Mouse (Mus musculus): ENCODE data around the gene Trub2.

Gene Trub2

GRCm38 (mm10) chr2:29787937-29788681, at the start of gene Trub2:
Gene Trub2, minus strand, starts transcription at chr2:29788502.
- in situ Hi-C loops (cut with MboI; ENCODE audit: unreplicated experiment in 2 of 2): no loop called here

- in situ Hi-C loops (cut with MboI; ENCODE audit: unreplicated experiment in 2 of 2): no loop called here
Measured at GRCm38 (mm10) chr2:29835391-29835899, 47.1 kb upstream of the Trub2 start.

- in situ Hi-C loops (cut with MboI; ENCODE audit: unreplicated experiment in 2 of 2): no loop called here
Measured at GRCm38 (mm10) chr2:29833796-29834195, 45.5 kb upstream of the Trub2 start.

GRCm38 (mm10) chr2:29831106-29831505, 42.8 kb upstream of the Trub2 start:
- in situ Hi-C loops (cut with MboI; ENCODE audit: unreplicated experiment in 2 of 2): no loop called here

DNA sequence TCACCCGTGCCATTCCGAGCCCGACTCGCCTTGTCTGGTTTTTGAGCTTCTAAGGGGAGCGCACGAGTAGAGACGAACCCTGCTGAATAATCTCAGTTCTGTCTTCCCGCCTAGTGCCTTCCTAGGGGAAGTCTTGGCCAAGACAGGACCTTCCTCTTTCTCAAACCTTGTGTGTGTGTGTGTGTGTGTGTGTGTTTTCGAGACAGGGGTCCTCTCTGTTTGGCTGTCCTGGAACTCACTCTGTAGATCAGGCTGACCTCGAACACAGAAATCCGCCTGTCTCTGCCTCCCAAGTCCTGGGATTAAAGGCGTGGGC, 39.4 kb upstream of the Trub2 start:
- in situ Hi-C loops (cut with MboI; ENCODE audit: unreplicated experiment in 2 of 2): no loop called here

DNA sequence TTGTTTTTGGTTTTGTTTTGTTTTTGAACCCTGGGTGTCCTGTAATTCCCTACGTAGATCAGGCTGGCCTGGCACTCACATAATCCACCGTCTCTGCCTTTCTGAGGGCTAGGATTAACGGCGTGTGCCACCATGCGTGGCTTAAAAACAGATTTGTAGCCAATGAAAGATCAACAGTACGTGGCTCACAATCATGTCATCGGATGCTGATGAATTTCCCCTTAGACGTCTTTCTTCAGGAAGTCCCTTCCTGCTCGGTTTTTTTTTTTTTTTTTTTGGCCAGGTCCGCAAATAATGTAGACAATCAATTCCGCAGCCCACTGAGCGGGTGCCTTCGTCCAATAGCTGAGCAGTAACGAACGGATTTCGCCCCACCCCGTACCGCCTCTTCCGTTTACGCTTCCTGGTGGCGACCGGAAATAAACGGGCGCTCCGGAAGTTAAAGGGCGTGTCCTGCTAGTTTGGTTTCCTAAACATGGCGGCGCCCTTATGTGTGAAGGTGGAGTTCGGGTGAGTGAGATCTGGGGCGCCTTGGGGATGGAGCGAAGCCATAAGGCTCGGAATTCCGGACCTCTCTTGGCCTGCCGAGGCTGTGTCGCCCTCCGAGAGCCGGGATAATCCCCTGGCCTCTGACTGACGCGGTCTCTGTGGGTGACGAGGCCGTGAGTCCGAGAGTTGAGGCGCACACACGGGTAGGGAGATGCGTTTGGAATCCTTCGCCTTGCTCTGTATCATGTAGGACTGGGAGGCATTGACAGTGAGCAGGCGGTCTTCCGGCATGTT, 38.8 kb upstream of the Trub2 start:
- in situ Hi-C loops (cut with MboI; ENCODE audit: unreplicated experiment in 2 of 2): no loop called here

DNA sequence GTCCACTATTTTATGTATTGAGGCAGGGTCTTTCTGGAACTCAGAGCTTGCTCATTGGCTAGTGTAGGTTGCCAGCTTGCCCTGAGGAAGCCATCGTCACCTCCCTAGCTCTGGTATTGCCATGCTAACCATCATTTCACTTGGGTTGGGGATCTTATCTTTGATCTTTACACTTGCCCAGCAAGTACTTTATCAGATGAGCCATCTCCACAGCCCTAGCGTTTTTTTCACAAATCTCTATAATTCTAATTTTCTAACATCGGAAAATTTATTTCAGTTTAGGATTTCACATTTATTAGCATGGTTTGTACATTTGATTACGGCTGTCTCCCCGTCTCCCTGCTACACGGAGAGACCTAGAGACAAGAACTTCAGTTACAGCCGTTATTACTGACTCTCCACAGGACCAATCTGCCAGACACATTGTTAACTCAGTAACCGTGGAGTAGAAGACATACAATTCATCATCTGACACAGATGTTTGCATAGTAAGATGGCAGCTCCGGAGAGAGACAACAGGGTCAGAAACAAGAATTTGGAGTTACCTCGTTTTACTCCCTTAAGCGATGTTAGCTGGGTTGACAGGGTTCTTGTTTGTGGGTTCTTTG, 38.1 kb upstream of the Trub2 start:
- in situ Hi-C loops (cut with MboI; ENCODE audit: unreplicated experiment in 2 of 2): no loop called here

- in situ Hi-C loops (cut with MboI; ENCODE audit: unreplicated experiment in 2 of 2): no loop called here
Measured at GRCm38 (mm10) chr2:29820025-29820817, 31.9 kb upstream of the Trub2 start, which contains the start of gene Urm1. Gene Urm1, plus strand, starts transcription at chr2:29820075.

DNA sequence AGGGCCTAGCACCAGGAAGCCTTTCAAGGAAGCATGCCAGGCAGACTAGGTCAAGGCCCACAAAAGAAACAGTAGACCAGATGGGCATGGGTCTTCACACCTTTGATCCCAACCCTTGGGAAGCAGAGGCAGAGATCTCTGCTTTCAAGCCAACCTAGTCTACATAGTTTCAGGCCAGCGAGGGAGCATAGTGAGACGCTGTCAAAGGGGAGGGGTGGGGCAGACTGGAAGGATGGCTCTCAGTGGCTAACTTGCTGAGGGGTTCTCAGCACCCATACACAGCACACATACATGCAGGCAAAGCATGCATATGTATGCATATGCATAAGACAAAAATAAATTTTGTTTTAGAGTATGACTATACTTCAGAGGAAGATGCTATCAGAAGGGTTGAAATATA, 31.1 kb upstream of the Trub2 start:
- in situ Hi-C loops (cut with MboI; ENCODE audit: unreplicated experiment in 2 of 2): loop anchor here (5.0 kb wide), 3 partner anchors 38 to 158 kb away; no protein-coding TSS in a partner anchor

DNA sequence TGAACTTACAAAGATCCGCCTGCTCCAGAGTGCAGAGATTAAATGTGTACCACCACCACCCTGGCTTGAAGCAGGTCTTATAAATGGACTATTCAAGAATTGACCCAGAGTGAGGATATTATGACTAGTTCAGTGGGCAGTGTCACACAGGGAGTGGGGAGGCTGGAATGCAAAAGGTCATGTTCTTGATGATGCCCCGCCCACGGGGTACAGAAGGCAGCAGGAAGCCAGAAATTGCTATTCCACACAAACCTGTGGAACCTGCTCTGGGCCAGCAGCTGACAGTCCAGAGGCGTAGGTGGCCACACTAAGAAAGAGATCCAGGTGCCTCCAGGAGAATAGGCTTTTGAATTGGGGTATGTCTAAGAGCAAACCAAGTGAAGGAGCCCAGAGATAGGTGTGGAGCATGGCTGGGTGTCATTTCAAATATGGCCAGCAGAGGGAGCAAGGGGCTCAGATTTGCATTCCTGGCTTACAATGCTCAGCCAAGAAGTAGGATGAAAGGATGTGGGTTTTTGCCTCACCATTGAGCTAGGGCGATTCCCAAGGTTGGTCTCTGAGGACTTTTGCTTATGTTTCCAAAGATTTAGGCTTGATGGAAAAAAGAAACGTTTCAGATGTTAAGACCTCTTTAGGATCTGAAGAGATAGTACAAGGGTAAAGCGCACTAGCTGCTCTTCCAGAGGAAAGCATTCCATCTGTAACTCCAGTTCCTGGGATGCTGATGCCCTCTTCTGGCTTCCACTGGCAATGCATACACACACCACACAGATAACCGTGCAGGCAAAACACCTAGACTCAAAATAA, 29.3 kb upstream of the Trub2 start:
- in situ Hi-C loops (cut with MboI; ENCODE audit: unreplicated experiment in 2 of 2): loop anchor here (5.0 kb wide), 3 partner anchors 40 to 160 kb away; no protein-coding TSS in a partner anchor

GRCm38 (mm10) chr2:29815678-29816371, 27.5 kb upstream of the Trub2 start:
- in situ Hi-C loops (cut with MboI; ENCODE audit: unreplicated experiment in 2 of 2): loop anchor here (5.0 kb wide), 3 partner anchors 41 to 161 kb away; no protein-coding TSS in a partner anchor

GRCm38 (mm10) chr2:29803400-29803831, 15.1 kb upstream of the Trub2 start:
- in situ Hi-C loops (cut with MboI; ENCODE audit: unreplicated experiment in 2 of 2): no loop called here

DNA sequence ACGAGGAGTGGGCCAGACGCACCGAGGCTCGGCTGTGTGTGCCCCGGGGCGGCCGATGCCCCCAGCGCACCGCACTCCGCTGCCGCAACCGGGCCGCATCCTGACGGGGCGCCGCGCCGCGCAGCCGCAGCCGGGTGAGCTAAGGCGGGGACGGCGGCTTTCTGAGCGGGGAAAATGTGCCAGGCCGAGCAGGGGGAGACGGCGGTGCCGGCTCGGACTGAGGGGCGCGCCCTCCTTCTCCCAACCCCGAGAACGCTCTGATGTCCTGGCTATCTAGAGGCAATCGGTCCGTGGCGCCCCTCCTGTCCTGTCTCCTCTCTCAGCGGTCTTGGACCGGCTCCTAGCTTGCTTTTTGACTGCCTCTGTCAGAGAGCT, 14.5 kb upstream of the Trub2 start:
- in situ Hi-C loops (cut with MboI; ENCODE audit: unreplicated experiment in 2 of 2): no loop called here

- in situ Hi-C loops (cut with MboI; ENCODE audit: unreplicated experiment in 2 of 2): no loop called here
Measured at GRCm38 (mm10) chr2:29802075-29802826, 13.9 kb upstream of the Trub2 start, which contains the start of gene Slc27a4. Gene Slc27a4, plus strand, starts transcription at chr2:29802634.

GRCm38 (mm10) chr2:29792772-29793487, 4.6 kb upstream of the Trub2 start:
- in situ Hi-C loops (cut with MboI; ENCODE audit: unreplicated experiment in 2 of 2): no loop called here

DNA sequence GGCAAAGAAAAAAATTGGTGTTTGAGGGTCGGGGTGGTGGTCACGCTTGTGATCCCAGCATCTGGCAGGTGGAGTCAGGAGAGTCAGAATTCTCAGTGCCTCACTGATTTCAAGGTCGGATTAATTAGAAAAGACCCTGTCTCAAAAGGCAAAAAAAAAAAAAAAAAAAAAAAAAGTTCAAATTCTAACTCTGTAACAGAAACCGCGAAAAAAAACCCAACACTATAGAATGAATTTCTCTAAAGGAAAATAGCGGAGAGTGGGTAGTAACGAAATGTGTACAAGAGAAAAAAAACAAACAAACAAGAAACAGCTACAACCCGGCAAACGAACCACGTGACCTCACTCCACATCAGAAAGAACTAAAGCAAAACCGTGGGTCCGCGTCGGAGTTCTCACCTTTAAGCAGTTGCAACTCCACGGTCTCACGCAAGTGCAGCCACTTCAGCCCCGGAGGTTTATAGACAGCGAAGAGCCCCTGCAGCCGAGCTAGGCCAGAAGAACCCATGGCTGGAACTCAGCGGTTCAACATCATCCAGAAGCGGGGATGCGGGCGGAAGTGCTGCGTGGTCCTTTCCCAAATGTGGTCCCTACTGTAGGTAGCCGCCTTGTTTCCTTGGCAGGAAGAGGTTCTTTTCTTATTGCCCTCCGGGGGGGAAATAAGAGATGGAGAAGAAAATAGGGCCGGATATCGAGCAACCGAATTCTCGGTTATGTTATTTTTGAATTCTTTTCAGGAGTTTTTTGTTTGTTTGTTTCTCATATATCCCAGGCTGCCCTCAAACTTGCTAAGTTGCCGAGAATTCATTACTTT, 991 bp downstream of the Trub2 start, which contains the start of gene Coq4:
Coq4 (plus strand) TSS at position 390 of the 814 bp plus-strand sequence.
- in situ Hi-C loops (cut with MboI; ENCODE audit: unreplicated experiment in 2 of 2): no loop called here

DNA sequence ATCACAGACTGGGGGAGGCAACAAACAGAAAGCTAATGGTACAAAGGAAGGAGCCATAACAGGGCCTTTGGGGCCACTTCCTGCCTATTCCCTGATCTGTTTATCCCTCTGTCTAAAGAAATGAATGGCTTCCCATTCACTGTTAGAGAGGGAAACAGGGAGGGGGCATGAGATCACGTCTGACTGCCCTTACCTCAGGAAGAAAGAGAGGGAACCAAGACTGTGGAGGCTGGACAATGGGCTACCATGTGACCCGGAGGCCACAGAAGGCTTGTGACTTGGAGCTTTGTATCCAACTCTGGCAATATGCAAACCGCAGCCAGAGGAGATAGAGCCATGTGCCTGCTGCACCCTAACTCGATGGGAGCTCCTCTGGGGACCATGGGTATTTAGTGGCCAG, 4.0 kb downstream of the Trub2 start:
- in situ Hi-C loops (cut with MboI; ENCODE audit: unreplicated experiment in 2 of 2): no loop called here
